Mouse (Mus musculus) skeletal muscle tissue, adult 2 months (tissue): ENCODE measurements around the gene Ano1.

Experiments used
- DNase-seq: peaks from one replicate; pipeline ENCODE4 v3.0.0-alpha.2; 2012; ENCODE audit warnings: low read depth, low spot score

The Ano1 gene

GRCm38 (mm10) chr7:144634875-144635274 lies 116.9 kb downstream of the Ano1 start:
- DNase-seq, result no peak

- DNase-seq, result no peak
Observed at GRCm38 (mm10) chr7:144634450-144634849, 117.3 kb downstream of the Ano1 start.

- DNase-seq, result no peak
Observed at GRCm38 (mm10) chr7:144632321-144632720, 119.5 kb downstream of the Ano1 start.

GRCm38 (mm10) chr7:144630622-144631021 lies 121.2 kb downstream of the Ano1 start:
- DNase-seq, result no peak

GRCm38 (mm10) chr7:144628334-144628915 lies 123.3 kb downstream of the Ano1 start:
- DNase-seq, result no peak

- DNase-seq, result no peak
Observed at GRCm38 (mm10) chr7:144627606-144628333, 124.0 kb downstream of the Ano1 start.

- no peak for DNase-seq
Observed at GRCm38 (mm10) chr7:144626042-144626441, 125.7 kb downstream of the Ano1 start.

GRCm38 (mm10) chr7:144620721-144621681 lies 130.8 kb downstream of the Ano1 start:
- peak; percentile 12 for DNase-seq

GRCm38 (mm10) chr7:144620315-144620714 lies 131.5 kb downstream of the Ano1 start:
- DNase-seq, result no peak

GRCm38 (mm10) chr7:144615343-144615742 lies 136.4 kb downstream of the Ano1 start:
- no peak for DNase-seq

- DNase-seq, result no peak
Observed at GRCm38 (mm10) chr7:144612829-144613228, 138.9 kb downstream of the Ano1 start.

GRCm38 (mm10) chr7:144612351-144612750 lies 139.4 kb downstream of the Ano1 start:
- DNase-seq, result no peak

- no peak for DNase-seq
Observed at GRCm38 (mm10) chr7:144611595-144611994, 140.2 kb downstream of the Ano1 start.

- DNase-seq, result no peak
Observed at GRCm38 (mm10) chr7:144609568-144609967, 142.2 kb downstream of the Ano1 start.

- no peak for DNase-seq
Observed at GRCm38 (mm10) chr7:144607862-144608261, 143.9 kb downstream of the Ano1 start.

- DNase-seq, result no peak
Observed at GRCm38 (mm10) chr7:144604735-144605134, 147.0 kb downstream of the Ano1 start.

GRCm38 (mm10) chr7:144604291-144604690 lies 147.5 kb downstream of the Ano1 start:
- no peak for DNase-seq

GRCm38 (mm10) chr7:144600333-144600900 lies 151.4 kb downstream of the Ano1 start:
- no peak for DNase-seq

- no peak for DNase-seq
Observed at GRCm38 (mm10) chr7:144589508-144589907, 162.3 kb downstream of the Ano1 start.

GRCm38 (mm10) chr7:144587291-144587690 lies 164.5 kb downstream of the Ano1 start:
- no peak for DNase-seq

GRCm38 (mm10) chr7:144585648-144586047 lies 166.1 kb downstream of the Ano1 start:
- DNase-seq, result peak; percentile 21

GRCm38 (mm10) chr7:144583619-144584018 lies 168.2 kb downstream of the Ano1 start:
- peak; percentile 40 for DNase-seq
